Mouse (Mus musculus): ENCODE data around the gene Gcc1. TPM values are rescaled to one million over a fixed set of nuclear protein-coding genes. Genes with fewer than 3 reads are reported as not detected.

The Gcc1 gene
- total RNA-seq (2021), result 10 to 100 TPM; 16.9 to 18.2 TPM
- long read RNA-seq, experiment 1, full-length matches to known transcripts, result 19 of 24 reads
- long read RNA-seq, experiment 1, partial matches to known transcripts, result 0 of 24 reads
- long read RNA-seq, experiment 1, other reads (novel, unspliced or antisense), result 5 of 24 reads
- long read RNA-seq, experiment 2, full-length matches to known transcripts, result 3 of 3 reads
- long read RNA-seq, experiment 2, partial matches to known transcripts, result 0 of 3 reads
- long read RNA-seq, experiment 2, other reads (novel, unspliced or antisense), result 0 of 3 reads

DNA sequence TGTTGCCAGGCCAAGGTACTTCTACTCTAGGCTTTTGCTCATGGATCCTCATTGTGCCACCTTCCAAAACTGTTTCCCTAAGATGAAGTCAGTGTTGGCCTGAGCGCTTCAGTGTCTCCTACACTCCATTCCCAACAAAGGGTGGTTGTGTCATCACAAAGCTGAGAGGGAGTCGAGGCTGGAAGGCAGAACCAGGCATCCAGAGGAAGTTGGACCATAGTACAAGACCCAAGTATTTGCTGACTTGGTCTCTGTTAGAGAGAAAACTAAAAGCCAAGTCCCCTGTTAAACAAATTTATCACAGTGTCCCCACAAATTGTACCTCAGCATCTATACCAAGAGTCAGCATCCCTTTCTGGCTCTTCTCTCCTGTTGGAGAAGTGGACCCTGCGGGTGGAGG is at the start of gene Gcc1:
Gene Gcc1 (minus strand): TSS at position 101 of the 400 bp plus-strand sequence.
- no peak for DNase-seq

DNA sequence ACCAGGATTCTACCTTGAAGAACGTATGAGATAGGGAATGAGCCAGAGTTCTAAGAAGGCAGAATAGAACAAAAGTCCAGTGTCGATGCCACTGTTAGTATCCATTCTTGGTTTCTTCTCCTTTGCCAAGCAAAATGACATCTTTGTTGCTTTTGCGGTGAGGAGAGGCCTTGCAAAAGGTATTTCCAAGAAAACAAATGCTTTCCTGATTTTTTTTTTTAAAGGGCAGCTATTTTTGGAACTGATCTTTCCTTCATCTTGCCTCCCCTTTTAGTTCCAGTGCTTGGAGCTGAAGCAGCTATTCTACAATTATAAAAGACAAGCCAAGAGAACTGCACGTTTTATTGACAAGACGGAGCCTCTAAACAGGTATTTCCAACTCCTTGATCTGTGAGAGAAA is 46.6 kb upstream of the Gcc1 start, which contains the start of gene Snd1:
Gene Snd1 (plus strand): TSS at position 301 of the 400 bp plus-strand sequence.
- no peak for DNase-seq

GRCm38 (mm10) chr6:28474211-28474610 is 46.0 kb upstream of the Gcc1 start:
- DNase-seq, result no peak

DNA sequence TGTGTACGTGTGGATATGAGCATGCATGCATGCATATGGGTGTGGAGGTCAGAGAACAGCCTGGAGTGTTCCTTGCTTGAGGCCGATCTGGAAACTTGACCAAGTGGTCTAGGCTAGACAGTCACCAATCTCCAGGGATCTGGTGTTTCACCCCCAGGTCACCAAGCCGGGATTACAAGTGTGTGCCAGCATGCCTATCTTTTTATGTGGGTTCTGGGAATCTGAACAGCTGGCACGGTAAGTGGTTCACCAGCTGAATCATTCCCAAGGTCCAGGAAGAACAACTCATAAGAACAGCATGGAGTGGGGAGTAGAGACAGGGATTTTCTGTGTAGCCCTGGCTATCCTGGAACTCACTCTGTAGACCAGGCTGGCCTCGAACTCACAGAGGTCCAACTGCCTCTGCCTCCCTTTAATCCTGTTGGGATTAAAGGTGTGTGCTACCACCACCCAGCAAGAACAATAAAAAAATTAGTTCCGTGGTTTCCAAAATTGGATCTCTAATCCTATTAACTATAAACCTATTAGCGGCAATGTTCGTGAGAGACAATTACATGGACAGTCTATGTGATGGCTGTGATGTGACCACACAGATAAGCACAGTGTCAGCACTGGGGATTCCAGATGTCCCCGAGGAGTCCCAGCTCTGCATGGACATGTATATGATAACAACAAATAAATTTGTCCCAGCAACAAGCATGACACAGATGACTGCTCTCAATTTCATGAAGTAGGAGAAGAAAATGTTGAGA is 43.3 kb upstream of the Gcc1 start:
- DNase-seq, result no peak

DNA sequence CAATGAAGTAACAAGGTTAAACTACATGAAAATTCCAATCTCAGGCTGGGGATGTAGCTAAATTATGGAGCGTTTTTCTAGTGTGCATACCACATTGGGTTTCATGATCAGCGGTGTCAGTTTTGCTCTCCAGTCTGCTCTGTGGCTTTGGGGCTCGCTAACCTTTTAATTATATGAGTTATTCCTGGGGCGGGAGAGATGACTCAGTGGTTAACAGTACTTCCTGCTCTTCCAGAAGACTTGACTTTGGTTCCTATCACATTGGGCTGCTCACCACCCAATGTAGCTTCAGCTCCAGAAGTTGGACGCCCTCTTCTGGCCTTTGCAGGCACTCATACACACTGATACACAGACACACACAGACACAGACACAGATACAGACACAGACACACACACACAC is 42.4 kb upstream of the Gcc1 start:
- no peak for DNase-seq

GRCm38 (mm10) chr6:28470017-28470602 is 41.9 kb upstream of the Gcc1 start:
- no peak for DNase-seq

DNA sequence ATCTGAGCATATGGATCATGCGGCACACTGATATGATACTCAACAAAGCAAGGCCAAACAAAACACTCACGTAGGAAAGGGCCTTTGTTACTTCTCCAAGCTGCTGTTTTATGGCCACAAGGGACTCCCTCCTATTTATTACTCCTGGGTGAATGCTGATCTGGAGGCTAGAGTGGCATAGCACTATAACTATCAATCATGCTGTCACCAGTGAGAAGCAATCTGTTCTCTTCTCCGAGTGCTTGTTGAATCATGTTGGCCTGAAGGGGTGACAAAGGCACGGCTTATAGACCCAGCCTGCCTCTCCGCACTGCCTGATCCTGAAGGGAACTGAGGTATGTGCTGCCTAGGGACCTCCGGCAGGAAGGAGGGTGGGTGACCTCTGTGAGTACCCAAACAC is 36.4 kb upstream of the Gcc1 start:
- DNase-seq, result no peak

DNA sequence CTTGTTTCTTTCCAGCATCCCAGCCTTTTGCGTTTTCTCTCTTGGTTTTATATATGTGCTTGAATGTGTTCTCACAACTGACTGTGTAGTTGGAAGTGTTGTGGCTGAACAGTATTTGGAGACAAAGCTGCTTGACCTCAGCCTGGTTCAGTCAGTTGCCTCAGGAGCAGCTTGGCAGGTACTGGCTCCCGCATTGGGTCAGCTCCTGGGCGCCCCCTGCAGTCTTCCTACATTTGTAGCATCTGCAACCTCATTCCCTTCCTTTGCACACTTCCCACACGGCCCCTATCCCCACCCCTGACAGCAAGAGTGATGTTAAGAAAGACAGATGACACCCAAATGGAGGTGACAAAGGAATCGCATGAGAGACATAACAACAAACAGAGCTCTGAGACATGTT is 32.3 kb upstream of the Gcc1 start:
- peak; percentile 81 to 88 for DNase-seq

- no peak for DNase-seq
Observed at GRCm38 (mm10) chr6:28459221-28459668, 31.1 kb upstream of the Gcc1 start.

DNA sequence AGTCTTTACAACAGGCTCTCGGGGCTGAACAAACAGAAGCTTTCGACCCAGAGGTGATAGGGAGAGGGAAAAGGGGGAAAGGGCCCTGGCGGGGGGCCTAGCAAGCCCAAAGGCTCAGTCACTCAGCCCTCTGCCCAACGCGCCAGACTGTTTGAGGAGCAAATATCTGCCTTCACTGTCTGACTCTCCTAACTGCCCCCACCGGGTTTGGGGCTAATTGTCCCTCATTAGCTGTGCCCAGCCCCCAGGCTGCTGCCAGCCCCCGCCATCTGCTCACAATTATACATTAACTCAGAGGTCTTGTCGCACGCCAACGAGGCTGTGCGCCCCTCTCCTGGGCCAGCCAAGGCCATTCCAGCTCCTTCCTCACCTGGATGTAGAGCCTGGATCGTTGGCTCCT is 22.8 kb upstream of the Gcc1 start:
- no peak for DNase-seq

- DNase-seq, result no peak
Observed at GRCm38 (mm10) chr6:28450481-28450880, 22.3 kb upstream of the Gcc1 start.

GRCm38 (mm10) chr6:28449253-28449652 is 21.1 kb upstream of the Gcc1 start, which contains the start of gene Pax4:
Gene Pax4 (minus strand): TSS chr6:28449353.
- no peak for DNase-seq

GRCm38 (mm10) chr6:28447937-28448336 is 19.7 kb upstream of the Gcc1 start:
- no peak for DNase-seq

DNA sequence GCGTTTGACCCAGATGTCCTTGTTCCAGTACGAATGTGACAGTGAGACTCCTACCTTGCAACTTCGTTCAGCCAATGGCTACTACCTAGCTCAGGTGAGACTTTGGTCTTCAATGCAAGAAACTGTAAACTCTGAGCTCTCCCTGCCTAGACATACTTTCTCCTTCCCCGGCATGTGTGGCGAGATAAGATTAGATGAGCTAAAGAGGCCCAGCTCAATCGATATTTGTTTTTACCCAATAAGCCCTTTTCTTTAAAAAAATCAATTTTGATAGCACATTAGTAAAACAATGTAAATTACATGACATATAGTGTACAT is 3.3 kb upstream of the Gcc1 start:
- DNase-seq, result no peak

- no peak for DNase-seq
Observed at GRCm38 (mm10) chr6:28430795-28431537, 2.8 kb upstream of the Gcc1 start.

GRCm38 (mm10) chr6:28429870-28430269 is 1.7 kb upstream of the Gcc1 start:
- DNase-seq, result no peak

DNA sequence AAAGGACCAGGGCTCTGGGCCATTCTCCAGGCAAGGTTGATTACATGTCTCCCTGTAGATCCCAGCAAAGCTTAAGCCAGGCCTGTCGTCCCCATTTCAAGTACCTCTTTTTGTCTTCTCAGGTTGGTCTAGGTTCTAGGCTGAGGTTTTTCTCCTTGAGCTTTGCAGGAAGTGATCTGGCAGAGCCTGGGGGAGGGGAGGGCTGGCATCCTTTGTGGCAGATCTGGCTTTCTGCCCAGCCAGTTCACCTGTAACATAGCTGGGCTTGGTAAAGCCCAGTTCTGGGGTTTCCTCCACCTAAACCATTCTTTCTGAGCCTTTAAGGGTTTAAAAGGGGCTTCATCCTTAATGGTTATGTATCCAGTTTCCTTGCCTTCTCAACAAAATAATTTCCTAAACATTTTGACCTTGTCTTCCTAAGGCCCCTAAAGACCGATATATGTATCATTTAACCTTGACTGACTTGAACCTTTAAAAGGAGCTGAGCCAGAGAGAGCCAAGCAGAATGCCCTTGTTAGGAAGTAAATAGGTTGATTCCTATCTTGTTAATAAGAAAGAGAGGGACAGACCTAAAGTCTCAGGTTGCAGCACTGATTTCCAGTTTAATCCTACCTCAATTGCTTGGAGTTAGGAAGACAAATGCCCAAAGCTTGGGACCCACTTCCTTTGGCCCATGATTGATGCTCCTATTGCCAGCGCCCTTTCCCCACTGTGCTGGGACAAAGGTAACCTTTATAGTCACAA is 922 bp downstream of the Gcc1 start, which contains the start of gene Fscn3:
Gene Fscn3 (plus strand): TSS at position 694 of the 744 bp plus-strand sequence.
- DNase-seq, result peak in 1 of 2 experiments; percentile 20

DNA sequence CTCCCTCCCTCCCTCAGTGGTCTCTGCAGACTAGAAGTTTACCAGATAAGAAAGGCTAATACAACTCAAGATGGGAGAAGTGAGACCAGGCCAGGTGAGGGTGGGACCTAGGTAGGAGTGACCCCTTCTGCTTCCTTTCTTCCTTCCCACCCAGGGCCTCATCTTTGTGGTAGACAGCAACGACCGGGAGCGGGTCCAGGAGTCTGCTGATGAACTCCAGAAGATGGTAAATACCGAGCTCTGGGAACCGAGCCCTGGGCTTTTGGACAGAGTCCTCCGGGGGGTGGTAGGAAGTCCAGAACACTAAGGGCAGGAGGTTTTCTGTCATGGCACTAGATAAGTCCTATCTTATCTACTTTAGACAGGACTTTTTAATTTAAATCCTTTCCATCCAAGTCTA is 3.2 kb downstream of the Gcc1 start:
- DNase-seq, result no peak

DNA sequence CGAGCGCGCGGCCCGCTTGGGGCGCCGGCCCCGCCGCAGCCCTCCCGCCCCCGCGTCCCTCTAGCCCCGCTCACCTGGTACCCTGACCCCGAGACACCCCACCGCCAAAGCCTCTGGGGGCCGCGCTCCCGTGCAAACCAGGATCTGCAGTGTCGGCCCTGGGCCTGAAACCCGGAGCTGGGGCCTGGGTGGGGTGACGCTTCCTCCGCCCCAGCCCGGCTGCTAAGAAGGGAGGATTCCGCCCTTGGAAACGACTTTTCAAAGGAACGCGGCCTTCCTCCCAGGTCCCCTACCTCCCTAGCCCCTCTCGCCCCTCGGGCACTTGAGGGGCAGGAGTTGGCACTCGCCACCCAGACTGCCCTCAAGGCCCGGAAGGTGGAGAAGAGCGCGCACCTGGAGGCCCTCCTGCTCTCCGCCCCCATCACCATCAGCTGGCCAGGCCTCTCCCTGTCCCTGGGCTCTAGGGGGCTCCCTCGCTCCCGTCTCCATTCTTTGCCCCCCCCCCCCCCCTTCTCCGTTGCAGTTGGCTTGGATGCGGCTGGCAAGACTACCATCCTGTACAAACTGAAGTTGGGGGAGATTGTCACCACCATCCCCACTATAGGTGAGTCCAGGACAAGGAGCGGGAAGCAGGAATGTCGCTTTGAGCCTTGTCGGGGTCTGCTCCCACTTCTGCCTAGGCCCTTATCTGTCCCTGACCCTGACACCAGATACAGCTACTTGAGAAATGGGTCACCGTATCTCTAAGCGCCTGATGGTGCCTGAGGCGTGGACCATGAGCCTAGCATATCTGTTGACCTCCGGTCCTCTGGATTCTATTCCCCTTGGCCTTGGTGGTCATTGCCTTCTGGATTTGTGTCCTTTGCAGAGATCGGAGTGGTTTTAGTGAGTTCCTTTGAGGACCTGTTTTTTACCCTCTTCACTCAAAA is 4.2 kb downstream of the Gcc1 start:
- peak; percentile 64 to 73 for DNase-seq

DNA sequence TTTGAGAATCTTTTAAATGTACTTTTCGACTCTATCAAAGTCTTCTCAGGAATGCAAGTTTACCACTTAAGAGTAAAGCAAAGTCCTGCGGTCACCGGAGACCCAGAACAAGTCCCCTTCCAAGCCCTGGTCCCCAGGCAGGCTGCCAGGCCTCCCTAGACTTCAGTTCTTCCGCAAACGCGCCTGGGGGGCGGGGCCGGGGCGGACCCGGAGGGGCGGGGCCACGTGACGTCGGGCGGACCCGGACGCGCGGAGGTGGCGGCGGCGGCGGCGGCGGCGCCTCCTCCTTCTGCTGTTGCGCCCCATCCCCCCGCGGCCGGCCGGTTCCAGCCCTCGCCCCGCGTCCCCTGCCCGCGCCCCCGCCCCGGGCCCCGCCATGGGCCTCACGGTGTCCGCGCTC is 4.9 kb downstream of the Gcc1 start, which contains the start of gene Arf5:
Gene Arf5 (plus strand): TSS at position 248 of the 400 bp plus-strand sequence.
- peak; percentile 97 to 99 for DNase-seq
